Mouse (Mus musculus): ENCODE data around the gene Eya3.
"Not testable (repeated sequence)": the region's sequence is repeated elsewhere in the genome, so short reads cannot be mapped to it uniquely, and the experiment has no call there.

The Eya3 gene

DNA sequence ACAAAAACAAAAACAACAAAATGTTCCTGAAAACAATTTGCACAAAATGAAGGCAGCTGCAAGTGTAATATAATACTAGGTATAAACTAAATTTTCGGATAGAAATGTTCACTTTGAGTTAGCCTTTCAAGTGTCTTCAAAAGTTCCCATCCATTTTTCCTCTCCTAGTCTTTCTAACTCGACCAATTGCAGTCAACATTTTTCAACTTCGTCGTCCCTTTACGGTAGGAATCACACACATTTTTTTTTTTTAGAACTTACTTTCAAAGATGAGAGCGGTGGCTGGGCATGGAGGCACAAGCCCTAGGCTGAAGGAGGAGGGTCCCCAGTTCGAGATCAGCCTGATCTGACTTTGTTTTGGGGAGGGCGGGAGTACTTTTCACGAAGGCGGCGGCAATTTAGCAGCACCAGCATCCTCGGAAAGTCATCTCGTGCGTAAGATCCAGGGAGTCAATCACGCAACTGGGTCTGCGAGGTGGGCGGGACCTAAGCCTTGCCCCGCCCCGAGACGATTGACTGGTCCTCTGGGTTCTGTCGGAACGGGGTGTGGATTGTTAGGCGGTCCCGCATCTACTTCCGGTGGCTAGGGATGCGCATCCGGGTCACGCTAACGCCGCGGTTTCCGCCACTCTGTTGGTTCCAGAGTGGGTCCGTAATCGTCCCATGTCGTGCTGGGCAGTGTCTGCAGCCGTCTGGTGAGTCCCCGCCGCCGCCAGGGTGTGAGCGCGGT is at the start of gene Eya3:
Gene Eya3 (plus strand): TSS at position 527 of the 730 bp plus-strand sequence.
- DNase-seq: peak; percentile 92 to 95

DNA sequence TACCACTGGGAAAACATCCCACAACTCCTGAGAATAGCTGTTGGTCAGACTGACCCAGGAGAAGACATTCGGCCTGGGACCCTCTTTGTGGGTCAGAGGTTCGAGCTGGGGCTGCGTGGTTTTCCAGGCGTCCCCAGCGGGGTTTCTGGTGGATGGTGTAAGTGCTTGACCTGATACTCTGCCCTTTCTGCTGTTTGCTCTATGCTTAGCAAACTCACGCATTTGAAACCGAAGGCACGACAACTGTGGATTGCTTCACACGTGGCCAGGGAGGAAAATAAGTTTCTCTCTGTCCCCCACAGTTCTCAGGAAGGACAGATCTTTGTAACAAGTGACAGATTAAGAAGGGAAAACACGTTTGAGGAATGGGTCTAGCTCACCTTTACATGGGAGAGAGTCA is 48.1 kb upstream of the Eya3 start:
- DNase-seq: no peak

DNA sequence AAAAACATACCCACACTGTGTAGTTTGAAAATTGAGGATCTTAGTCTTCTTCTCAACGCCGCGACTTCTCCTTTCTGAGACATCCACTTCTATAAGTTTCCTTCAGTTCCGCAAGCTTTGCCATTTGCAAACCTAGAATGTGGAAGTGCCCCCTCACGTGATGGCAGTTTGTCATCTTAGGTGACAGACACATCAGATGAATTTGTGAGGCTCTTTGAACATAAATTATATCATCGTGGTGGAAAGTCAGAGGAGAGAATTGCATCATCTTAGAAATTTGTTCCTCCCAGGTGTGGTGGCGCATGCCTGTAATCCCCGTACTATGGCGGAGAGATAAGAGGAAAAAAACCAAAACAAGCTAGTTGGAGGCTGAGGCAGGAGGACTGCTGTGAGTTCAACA is 45.8 kb upstream of the Eya3 start:
- DNase-seq: no peak

GRCm38 (mm10) chr4:132594191-132594590 is 44.6 kb upstream of the Eya3 start:
- no peak for DNase-seq

- no peak for DNase-seq
These were observed 39.9 kb upstream of the Eya3 start for GRCm38 (mm10) chr4:132598861-132599260.

DNA sequence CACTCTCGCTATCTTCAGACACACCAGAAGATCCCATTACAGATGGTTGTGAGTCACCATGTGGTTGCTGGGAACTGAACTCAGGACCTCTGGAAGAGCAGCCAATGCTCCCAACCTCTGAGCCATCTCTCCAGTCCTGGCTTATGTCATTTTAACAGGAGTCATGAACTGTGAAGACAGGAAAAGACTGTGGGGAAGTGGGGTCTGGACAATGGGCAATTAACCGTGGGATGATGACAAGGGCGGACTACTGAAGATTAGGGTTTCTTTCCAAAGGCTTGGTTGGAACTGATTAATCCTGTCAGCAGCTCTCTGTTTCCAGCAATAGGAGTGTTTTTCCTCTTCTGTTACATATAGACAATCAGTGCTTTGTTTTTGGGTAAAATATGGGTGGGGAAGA is 39.0 kb upstream of the Eya3 start:
- no peak for DNase-seq

DNA sequence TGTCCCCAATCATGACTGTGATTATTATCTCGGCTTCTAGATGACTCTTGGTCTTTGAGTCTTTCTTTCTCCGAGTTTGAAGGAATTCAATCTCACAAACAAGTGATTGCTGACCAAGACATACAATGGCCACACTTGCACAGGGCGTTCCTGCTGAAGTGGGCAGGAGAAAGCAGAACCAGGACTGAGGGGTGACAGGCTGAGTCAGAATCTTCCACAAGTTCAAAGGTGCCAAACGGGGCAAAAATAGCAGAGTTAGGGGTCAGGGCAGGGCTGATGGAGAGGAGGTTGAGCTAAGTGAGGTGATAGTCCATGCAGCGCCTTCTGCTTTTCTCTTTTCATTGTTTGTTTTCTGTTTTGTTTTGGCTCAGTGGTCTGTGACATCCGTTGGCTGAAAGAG is 38.3 kb upstream of the Eya3 start:
- DNase-seq: no peak

DNA sequence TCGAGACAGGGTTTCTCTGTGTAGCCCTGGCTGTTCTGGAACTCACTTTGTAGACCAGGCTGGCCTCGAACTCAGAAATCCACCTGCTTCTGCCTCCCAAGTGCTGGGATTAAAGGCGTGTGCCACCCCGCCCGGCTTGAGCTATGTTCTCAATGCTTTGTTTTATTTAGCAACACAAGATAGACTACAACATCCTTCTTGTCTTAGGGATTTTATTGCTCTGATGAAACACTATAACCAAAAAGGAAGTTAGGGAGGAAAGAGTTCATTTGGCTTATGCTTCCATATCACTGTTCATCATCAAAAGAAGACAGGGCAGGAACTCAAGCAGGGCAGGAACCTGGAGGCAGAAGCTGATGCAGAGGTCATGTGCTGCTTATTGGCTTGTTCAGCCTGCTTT is 37.5 kb upstream of the Eya3 start:
- DNase-seq: not testable (repeated sequence)

- no peak for DNase-seq
These were observed 35.3 kb upstream of the Eya3 start for GRCm38 (mm10) chr4:132603468-132603867.

GRCm38 (mm10) chr4:132605816-132606215 is 33.0 kb upstream of the Eya3 start:
- DNase-seq: no peak

DNA sequence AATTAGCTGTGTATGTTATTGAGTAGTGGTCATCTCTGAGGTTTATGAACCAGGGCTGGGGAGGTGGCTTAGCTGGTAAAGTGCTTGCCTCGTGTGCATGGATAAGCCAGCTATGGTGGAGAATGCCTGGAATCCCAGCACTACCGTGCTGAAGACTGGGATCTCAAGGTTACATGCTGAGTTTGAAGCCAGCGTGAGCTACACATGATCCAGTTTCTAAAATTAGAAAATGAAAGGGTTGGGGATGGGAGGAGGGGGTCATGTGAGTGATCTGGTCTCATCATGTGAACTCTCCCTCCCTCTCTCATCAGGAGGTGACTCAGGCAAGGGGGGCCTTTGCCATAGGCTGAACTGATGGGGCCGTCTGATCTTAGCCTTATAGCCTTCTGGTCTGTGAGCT is 30.6 kb upstream of the Eya3 start:
- no peak for DNase-seq

DNA sequence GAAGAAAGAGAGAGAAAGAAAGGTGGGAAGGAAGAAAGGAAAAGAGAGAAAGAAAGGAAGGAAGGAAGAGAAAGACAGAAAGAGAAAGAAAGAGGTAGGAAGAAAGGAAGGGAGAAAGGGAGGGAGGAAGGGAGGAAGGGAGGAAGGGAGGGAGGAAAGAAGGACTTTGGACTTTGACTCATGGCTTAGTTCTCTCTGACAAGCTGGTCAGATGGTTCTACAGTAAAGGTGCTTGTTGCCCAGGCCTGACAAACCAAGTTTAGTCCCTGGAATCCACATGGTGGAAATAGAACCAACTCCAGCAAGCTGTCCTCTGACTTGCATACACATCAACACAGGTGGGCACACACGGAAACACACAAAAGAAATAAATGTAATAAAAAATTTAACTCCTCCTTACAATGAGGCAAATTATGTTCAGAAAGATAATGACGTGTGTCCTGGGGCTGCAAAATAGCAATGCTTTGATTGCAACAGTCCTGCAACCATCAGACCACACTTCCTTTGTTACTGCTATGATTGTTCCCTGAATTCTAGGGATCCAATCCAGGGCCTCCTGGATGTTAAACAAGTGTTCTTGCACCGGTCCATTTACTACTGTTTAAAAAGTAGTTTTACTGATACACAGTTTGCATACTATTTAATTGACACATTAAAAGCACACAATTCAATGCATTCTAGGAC is 28.3 kb upstream of the Eya3 start:
- DNase-seq: no peak

- DNase-seq: no peak
These were observed 27.5 kb upstream of the Eya3 start for GRCm38 (mm10) chr4:132611320-132611719.

GRCm38 (mm10) chr4:132617873-132618272 is 20.9 kb upstream of the Eya3 start:
- no peak for DNase-seq

DNA sequence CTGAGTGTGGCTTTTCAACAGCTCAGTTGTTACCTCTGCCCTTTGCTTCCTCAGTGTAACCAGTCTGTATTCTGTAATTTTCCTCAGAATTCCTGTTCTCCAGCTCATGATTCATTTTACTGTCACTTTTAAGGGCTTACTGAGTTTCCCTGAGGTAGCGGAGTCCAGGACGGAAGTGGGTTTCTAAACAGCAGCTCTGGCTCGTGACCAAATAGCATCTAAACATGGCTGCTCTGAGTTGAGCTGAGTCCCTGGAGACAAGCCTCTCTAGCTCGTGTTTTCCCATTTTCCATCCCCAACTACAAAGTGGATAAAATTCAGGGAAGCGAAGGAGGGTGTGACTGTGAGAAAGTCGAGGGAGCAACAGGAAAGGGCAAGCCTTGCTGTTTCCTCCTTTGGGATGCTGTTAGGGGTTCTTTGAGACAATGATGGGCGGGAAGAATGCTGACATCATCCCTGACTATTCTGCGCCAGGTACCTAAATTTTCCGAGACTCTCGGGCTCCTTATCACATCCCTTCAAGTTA is 19.9 kb upstream of the Eya3 start:
- no peak for DNase-seq

GRCm38 (mm10) chr4:132620134-132620533 is 18.7 kb upstream of the Eya3 start:
- DNase-seq: peak in 1 of 2 experiments; percentile 11

DNA sequence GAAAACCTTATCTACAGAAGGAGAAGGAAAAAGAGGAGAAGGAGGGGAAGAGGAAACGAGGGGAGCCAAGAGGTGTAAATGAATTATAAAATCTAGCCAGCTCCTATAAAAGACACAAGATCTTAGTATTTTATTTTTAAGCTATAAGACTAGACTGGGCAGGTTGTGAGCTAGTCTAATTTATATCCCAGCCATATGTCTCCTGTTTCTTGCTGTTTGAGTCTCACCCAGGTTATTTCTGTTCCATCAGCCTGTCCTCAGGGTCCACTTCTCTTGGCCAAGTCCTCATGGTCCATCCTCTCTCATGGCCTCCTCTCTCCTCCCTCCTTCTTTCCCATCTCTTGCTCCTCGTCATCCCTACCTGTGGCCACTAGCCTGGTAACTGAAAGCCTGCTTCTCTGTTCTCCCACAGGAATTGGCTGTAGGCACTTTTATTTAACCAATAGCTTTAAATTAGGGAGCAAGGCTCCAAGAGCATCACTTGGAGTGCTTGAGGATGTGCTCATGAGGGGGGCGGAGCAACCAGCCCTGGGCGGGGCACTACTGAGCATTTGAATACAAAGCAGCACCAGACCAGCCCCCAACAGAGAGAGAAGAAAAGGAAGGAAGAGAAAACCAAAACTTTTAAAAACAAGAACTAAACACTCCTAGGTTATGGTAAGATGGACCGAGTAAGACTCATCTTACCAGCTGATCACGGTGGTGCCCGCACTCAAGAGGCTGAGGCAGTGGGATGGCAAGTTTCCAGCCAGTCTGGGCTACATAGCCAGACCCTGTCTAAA is 17.3 kb upstream of the Eya3 start:
- no peak for DNase-seq

- no peak for DNase-seq
These were observed 14.6 kb upstream of the Eya3 start for GRCm38 (mm10) chr4:132624034-132624657.

DNA sequence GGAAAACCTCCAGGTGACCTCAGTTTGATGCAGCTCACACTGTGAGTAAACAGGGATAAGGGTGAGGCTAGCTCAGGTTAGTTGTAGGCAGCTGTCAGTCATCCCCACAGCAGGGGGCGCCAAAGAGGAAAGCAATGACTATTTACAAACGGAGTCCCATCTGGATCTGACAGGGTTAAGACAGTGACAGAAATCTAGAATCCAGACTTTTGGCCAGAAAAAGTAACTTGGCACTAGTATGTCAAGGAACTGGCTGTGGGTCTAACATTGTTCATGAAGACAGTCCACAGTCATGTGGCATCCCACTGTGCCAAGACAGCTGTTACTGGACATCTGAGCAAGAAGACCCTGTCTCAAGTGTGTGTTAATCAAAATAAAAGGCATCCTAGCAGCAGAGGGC is 10.0 kb upstream of the Eya3 start:
- DNase-seq: peak; percentile 40 to 59

GRCm38 (mm10) chr4:132635971-132636370 is 2.8 kb upstream of the Eya3 start:
- no peak for DNase-seq

- no peak for DNase-seq
These were observed 2.2 kb upstream of the Eya3 start for GRCm38 (mm10) chr4:132636554-132636953.

GRCm38 (mm10) chr4:132639191-132639713 is 465 bp downstream of the Eya3 start:
- no peak for DNase-seq

GRCm38 (mm10) chr4:132647439-132647838 is 8.7 kb downstream of the Eya3 start:
- DNase-seq: no peak

Measured in thymus, postnatal 36 days (tissue).